Mouse (Mus musculus) forebrain, embryonic 12.5 days (tissue): Measurements from ENCODE around the gene Gm20388. TPM values are rescaled to one million over a fixed set of nuclear protein-coding genes. Genes with fewer than 3 reads are reported as not detected.
"Not testable (repeated sequence)": the region's sequence is repeated elsewhere in the genome, so short reads cannot be mapped to it uniquely, and the experiment has no call there.

Experiments used
- ATAC-seq: fragments of 200-750 bp; cut with Nextera tagmentation; 2 replicates; pipeline ENCODE4 v1.8.0; 2017; ENCODE audit warnings: moderate TSS enrichment; ENCODE audit not compliant: low FRiP score
- H3K27ac ChIP-seq: fragments of 300-500 bp; sonication (generic); 2 replicates; pipeline ENCODE4 v1.5.1; 2016; ENCODE audit warnings: mild to moderate bottlenecking
- H3K27me3 ChIP-seq: fragments of 300-500 bp; sonication (generic); 2 replicates; pipeline ENCODE4 v1.6.1; 2016; ENCODE audit warnings: mild to moderate bottlenecking
- H3K36me3 ChIP-seq: fragments of 300-500 bp; sonication (generic); replicated peaks from 2 replicates; pipeline ENCODE4 v1.6.1; 2016; ENCODE audit warnings: mild to moderate bottlenecking
- H3K4me1 ChIP-seq: fragments of 300-500 bp; sonication (generic); 2 replicates; pipeline ENCODE4 v1.6.1; 2016
- H3K4me2 ChIP-seq: fragments of 300-500 bp; sonication (generic); 2 replicates; pipeline ENCODE4 v1.6.1; 2016; ENCODE audit warnings: mild to moderate bottlenecking, moderate library complexity
- H3K4me3 ChIP-seq: fragments of 300-500 bp; sonication (generic); replicated peaks from 2 replicates; pipeline ENCODE4 v1.5.1; 2016; ENCODE audit warnings: mild to moderate bottlenecking
- H3K9ac ChIP-seq: fragments of 300-500 bp; sonication (generic); 2 replicates; pipeline ENCODE4 v1.6.1; 2016; ENCODE audit warnings: mild to moderate bottlenecking
- H3K9me3 ChIP-seq: fragments of 300-500 bp; sonication (generic); 2 replicates; pipeline ENCODE4 v1.6.1; 2016
- WGBS: fragments of 180-500 bp; shearing (Covaris S2); methylation state at CpG from one replicate; pipeline ENCODE4 v1.1.7; 2016; 5-methylcytosine and 5-hydroxymethylcytosine counted together
- polyA plus RNA-seq: library from polyadenylated mRNA; unstranded; fragments of >200 nt; fragmentation: Nextera tagmentation; extraction: Ambion mirVana; gene quantifications from 2 replicates; pipeline ENCODE4 v1.2.1, GENCODE M21; 2016

The Gm20388 gene
- polyA plus RNA-seq, 1 experiment from 2014 or later: not detected

- H3K4me2 ChIP-seq: peak within 1 kb of the TSS; percentile 8
- H3K9me3 ChIP-seq: no peaks in the 10 kb centered on the region
- no peak within 1 kb of the TSS for H3K27ac ChIP-seq
- H3K27me3 ChIP-seq: peaks cover 99% of the 10 kb centered on the region
- peaks cover 27% of the 10 kb centered on the region for H3K4me1 ChIP-seq
- ATAC-seq: no peak
- no peaks in the 10 kb centered on the region for H3K36me3 ChIP-seq
- peak within 1 kb of the TSS; percentile 19 for H3K4me3 ChIP-seq
- H3K9ac ChIP-seq: no peak within 1 kb of the TSS
- WGBS: 0% methylated on average over 43 of the region's 43 CpGs
Observed at GRCm38 (mm10) chr8:121127756-121128375, 1217.2 kb downstream of the Gm20388 start, which contains the start of gene Foxl1. TSS of gene Foxl1 (plus strand) at chr8:121127940.

GRCm38 (mm10) chr8:121128531-121129264 is 1218.1 kb downstream of the Gm20388 start:
- Histone ChIP-seq H3K4me2 (peak overlapping the region; percentile 8), H3K27me3 (peaks cover 99% of the 10 kb centered on the region), H3K4me1 (peaks cover 27% of the 10 kb centered on the region), H3K36me3 (no peaks in the 10 kb centered on the region), H3K4me3 (peak overlapping the region; percentile 19), H3K9ac (no peak overlapping the region), H3K27ac (no peak overlapping the region), H3K9me3 (no peaks in the 10 kb centered on the region)
- under 1% methylated on average over 55 of the region's 55 CpGs for WGBS
- no peak for ATAC-seq

GRCm38 (mm10) chr8:121129265-121129940 is 1218.8 kb downstream of the Gm20388 start:
- H3K4me3 ChIP-seq: no peak overlapping the region; the same call in 1 of the 2 replicates
- no peaks in the 10 kb centered on the region for H3K36me3 ChIP-seq
- H3K9me3 ChIP-seq: no peaks in the 10 kb centered on the region
- no peak overlapping the region for H3K4me2 ChIP-seq
- H3K9ac ChIP-seq: no peak overlapping the region
- H3K27ac ChIP-seq: no peak overlapping the region
- H3K27me3 ChIP-seq: peaks cover 99% of the 10 kb centered on the region
- ATAC-seq: no peak
- peaks cover 27% of the 10 kb centered on the region for H3K4me1 ChIP-seq
- 14% methylated on average over 16 of the region's 16 CpGs for WGBS

GRCm38 (mm10) chr8:121130522-121130921 is 1219.9 kb downstream of the Gm20388 start:
- Histone ChIP-seq H3K9me3 (no peaks in the 10 kb centered on the region), H3K4me1 (peaks cover 21% of the 10 kb centered on the region), H3K4me3 (no peak overlapping the region), H3K27me3 (peaks cover 95% of the 10 kb centered on the region), H3K4me2 (no peak overlapping the region), H3K27ac (no peak overlapping the region), H3K9ac (no peak overlapping the region), H3K36me3 (no peaks in the 10 kb centered on the region)
- 39% methylated on average over 5 of the region's 5 CpGs for WGBS
- no peak for ATAC-seq

- no peak overlapping the region for H3K27ac ChIP-seq
- no peak overlapping the region for H3K4me2 ChIP-seq
- no peak overlapping the region for H3K4me3 ChIP-seq
- no peak overlapping the region for H3K9ac ChIP-seq
- H3K36me3 ChIP-seq: no peaks in the 10 kb centered on the region
- WGBS: 60% methylated on average over 5 of the region's 5 CpGs
- peaks cover 69% of the 10 kb centered on the region for H3K27me3 ChIP-seq
- peaks cover 12% of the 10 kb centered on the region for H3K4me1 ChIP-seq
- no peak for ATAC-seq
- H3K9me3 ChIP-seq: peaks cover 11% of the 10 kb centered on the region
Observed at GRCm38 (mm10) chr8:121132961-121133513, 1222.4 kb downstream of the Gm20388 start.

- peaks cover 1% of the 10 kb centered on the region; the same call in 1 of the 2 replicates for H3K4me1 ChIP-seq
- no peak for ATAC-seq
- 94% methylated on average over 10 of the region's 10 CpGs for WGBS
- peaks cover 59% of the 10 kb centered on the region for H3K27me3 ChIP-seq
- no peak overlapping the region for H3K9ac ChIP-seq
- H3K9me3 ChIP-seq: peaks cover 17% of the 10 kb centered on the region
- H3K36me3 ChIP-seq: no peaks in the 10 kb centered on the region
- no peak overlapping the region for H3K4me2 ChIP-seq
- no peak overlapping the region for H3K4me3 ChIP-seq
- no peak overlapping the region for H3K27ac ChIP-seq
Observed at GRCm38 (mm10) chr8:121134102-121134501, 1223.5 kb downstream of the Gm20388 start.

- Histone ChIP-seq H3K4me2 (no peak overlapping the region), H3K27ac (no peak overlapping the region), H3K4me1 (no peaks in the 10 kb centered on the region), H3K4me3 (no peak overlapping the region), H3K36me3 (no peaks in the 10 kb centered on the region), H3K9ac (no peak overlapping the region), H3K27me3 (peaks cover 55% of the 10 kb centered on the region), H3K9me3 (peaks cover 17% of the 10 kb centered on the region)
- WGBS: 88% methylated on average over 11 of the region's 11 CpGs
- ATAC-seq: no peak
Observed at GRCm38 (mm10) chr8:121134512-121134911, 1223.9 kb downstream of the Gm20388 start.

GRCm38 (mm10) chr8:121136856-121137255 is 1226.2 kb downstream of the Gm20388 start:
- WGBS: 90% methylated on average over 6 of the region's 6 CpGs
- H3K9me3 ChIP-seq: peaks cover 17% of the 10 kb centered on the region
- no peak overlapping the region for H3K4me3 ChIP-seq
- H3K9ac ChIP-seq: no peak overlapping the region
- H3K36me3 ChIP-seq: no peaks in the 10 kb centered on the region
- no peak for ATAC-seq
- H3K4me1 ChIP-seq: no peaks in the 10 kb centered on the region
- no peak overlapping the region for H3K4me2 ChIP-seq
- no peak overlapping the region for H3K27ac ChIP-seq
- peaks cover 42% of the 10 kb centered on the region for H3K27me3 ChIP-seq

GRCm38 (mm10) chr8:121145457-121146134 is 1235.0 kb downstream of the Gm20388 start:
- H3K4me2 ChIP-seq, H3K4me1 ChIP-seq, ATAC-seq, H3K9ac ChIP-seq, H3K27ac ChIP-seq, H3K36me3 ChIP-seq, H3K9me3 ChIP-seq, H3K4me3 ChIP-seq: not testable (repeated sequence)
- peaks cover 43% of the 10 kb centered on the region for H3K27me3 ChIP-seq
- WGBS: 74% methylated on average over 4 of the region's 6 CpGs

GRCm38 (mm10) chr8:121148573-121149083 is 1238.0 kb downstream of the Gm20388 start:
- Histone ChIP-seq H3K4me3 (no peak overlapping the region), H3K36me3 (no peaks in the 10 kb centered on the region), H3K9me3 (no peaks in the 10 kb centered on the region), H3K4me1 (no peaks in the 10 kb centered on the region), H3K27me3 (peaks cover 26% of the 10 kb centered on the region), H3K4me2 (no peak overlapping the region), H3K9ac (no peak overlapping the region), H3K27ac (no peak overlapping the region)
- ATAC-seq: no peak
- 45% methylated on average over 8 of the region's 8 CpGs for WGBS

- H3K27me3 ChIP-seq: peaks cover 12% of the 10 kb centered on the region; the same call in 1 of the 2 replicates
- H3K4me3 ChIP-seq: no peak overlapping the region
- H3K27ac ChIP-seq: no peak overlapping the region
- H3K4me2 ChIP-seq: no peak overlapping the region
- H3K9ac ChIP-seq: no peak overlapping the region
- no peaks in the 10 kb centered on the region for H3K36me3 ChIP-seq
- WGBS: 75% methylated on average over 12 of the region's 12 CpGs
- no peaks in the 10 kb centered on the region for H3K4me1 ChIP-seq
- H3K9me3 ChIP-seq: no peaks in the 10 kb centered on the region
- ATAC-seq: no peak
Observed at GRCm38 (mm10) chr8:121152394-121152793, 1241.8 kb downstream of the Gm20388 start.
